Mouse (Mus musculus): Measurements from ENCODE around the gene Tmie.

Tmie gene

GRCm38 (mm10) chr9:110890026-110890783 lies 10.3 kb upstream of the Tmie start:
- no peak for DNase-seq (ENCODE audit: low read depth, low spot score)

- DNase-seq (ENCODE audit: low read depth, low spot score), result no peak
These were observed 9.0 kb upstream of the Tmie start for GRCm38 (mm10) chr9:110888935-110889334.

- peak; percentile 25 for DNase-seq (ENCODE audit: low read depth, low spot score)
These were observed 7.7 kb upstream of the Tmie start for GRCm38 (mm10) chr9:110887388-110888303.

GRCm38 (mm10) chr9:110881953-110882352 lies 2.0 kb upstream of the Tmie start:
- DNase-seq (ENCODE audit: low read depth, low spot score), result no peak

- peak; percentile 51 for DNase-seq (ENCODE audit: low read depth, low spot score)
These were observed 859 bp upstream of the Tmie start for GRCm38 (mm10) chr9:110880772-110881171.

GRCm38 (mm10) chr9:110879191-110879920 lies 557 bp downstream of the Tmie start, which contains the start of gene Als2cl:
Als2cl (plus strand) TSS chr9:110879870.
- no peak for DNase-seq (ENCODE audit: low read depth, low spot score)

- peak; percentile 47 for DNase-seq (ENCODE audit: low read depth, low spot score)
These were observed 2.0 kb downstream of the Tmie start for GRCm38 (mm10) chr9:110877888-110878287.

GRCm38 (mm10) chr9:110877353-110877752 lies 2.6 kb downstream of the Tmie start:
- peak; percentile 42 for DNase-seq (ENCODE audit: low read depth, low spot score)

- DNase-seq (ENCODE audit: low read depth, low spot score), result no peak
These were observed 4.6 kb downstream of the Tmie start for GRCm38 (mm10) chr9:110875288-110875695.

GRCm38 (mm10) chr9:110874660-110875191 lies 5.2 kb downstream of the Tmie start:
- no peak for DNase-seq (ENCODE audit: low read depth, low spot score)

GRCm38 (mm10) chr9:110873681-110874659 lies 5.9 kb downstream of the Tmie start:
- no peak for DNase-seq (ENCODE audit: low read depth, low spot score)

GRCm38 (mm10) chr9:110871030-110871429 lies 8.9 kb downstream of the Tmie start:
- DNase-seq (ENCODE audit: low read depth, low spot score), result peak; percentile 74

GRCm38 (mm10) chr9:110858967-110859596 lies 20.8 kb downstream of the Tmie start:
- no peak for DNase-seq (ENCODE audit: low read depth, low spot score)

GRCm38 (mm10) chr9:110858523-110858922 lies 21.4 kb downstream of the Tmie start:
- DNase-seq (ENCODE audit: low read depth, low spot score), result no peak

- DNase-seq (ENCODE audit: low read depth, low spot score), result no peak
These were observed 22.0 kb downstream of the Tmie start, which contains the start of gene Prss50 for GRCm38 (mm10) chr9:110857781-110858472. Prss50 (plus strand) TSS chr9:110857967.

- no peak for DNase-seq (ENCODE audit: low read depth, low spot score)
These were observed 23.0 kb downstream of the Tmie start for GRCm38 (mm10) chr9:110856920-110857319.

GRCm38 (mm10) chr9:110855903-110856302 lies 24.0 kb downstream of the Tmie start:
- no peak for DNase-seq (ENCODE audit: low read depth, low spot score)

- DNase-seq (ENCODE audit: low read depth, low spot score), result peak; percentile 82
These were observed 30.8 kb downstream of the Tmie start for GRCm38 (mm10) chr9:110849162-110849561.

- DNase-seq (ENCODE audit: low read depth, low spot score), result no peak
These were observed 35.7 kb downstream of the Tmie start, which contains the start of gene Prss46 for GRCm38 (mm10) chr9:110844206-110844605. Prss46 (plus strand) TSS chr9:110844506.

Measured in 3T3-L1 (cell line).